Mouse (Mus musculus): Measurements from ENCODE around the gene Myo7a. TPM values are rescaled to one million over a fixed set of nuclear protein-coding genes. Genes with fewer than 3 reads are reported as not detected.

Myo7a gene
- polyA plus RNA-seq, 1 experiment from 2014 or later: 24.0 TPM

DNA sequence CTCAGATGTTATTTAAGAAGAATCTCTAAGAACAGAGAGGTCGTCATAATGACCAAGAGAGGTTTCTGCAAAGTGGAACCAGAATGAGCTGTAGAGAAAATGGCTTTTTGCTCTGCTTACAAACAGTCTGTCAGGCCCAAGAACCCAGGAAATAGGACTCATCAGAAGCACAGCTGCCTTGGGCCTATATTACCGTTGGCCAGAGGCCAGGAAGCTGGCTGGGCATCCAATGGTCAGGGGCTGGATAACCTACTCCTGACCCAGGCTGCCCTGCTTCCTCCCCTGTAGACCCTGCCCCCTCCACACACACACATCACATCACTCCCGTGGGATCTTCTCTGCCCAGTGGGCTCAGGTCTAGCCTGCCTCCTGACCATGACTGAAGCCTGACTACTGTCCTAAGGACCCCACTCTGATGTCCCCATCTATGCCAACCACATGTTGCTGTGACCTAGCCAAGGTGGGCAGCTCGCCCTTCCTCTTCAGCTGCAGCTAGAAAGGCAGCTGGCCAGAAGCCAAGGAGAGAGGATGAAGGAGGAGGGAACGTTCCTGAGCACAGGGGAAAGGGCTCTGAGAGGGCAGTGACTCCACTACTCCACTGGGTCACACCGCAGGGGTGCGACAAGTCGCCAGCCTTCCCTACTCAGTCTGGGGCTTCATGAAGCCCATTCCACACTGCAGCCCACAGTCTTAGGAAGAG lies 40.9 kb upstream of the Myo7a start:
- Histone ChIP-seq H3K9ac (ENCODE audit: low read depth, low read length) (no peak overlapping the region), H3K4me2 (replicated peaks; ENCODE audit: low read depth) (no peak overlapping the region), H3K36me3 (ENCODE audit: control insufficient read depth, insufficient read depth) (no peaks in the 10 kb centered on the region), H3K4me1 (replicated peaks; ENCODE audit: control insufficient read depth, insufficient read depth, low read length) (no peaks in the 10 kb centered on the region; the same call in 1 of the 2 replicates), H3K9me3 (ENCODE audit: control insufficient read depth) (no peaks in the 10 kb centered on the region), H3K4me3 (ENCODE audit: low read depth, low read length) (no peak overlapping the region), H3K27me3 (replicated peaks; ENCODE audit: control insufficient read depth, insufficient read depth, low read length) (no peaks in the 10 kb centered on the region), H3K27ac (ENCODE audit: low read depth, low read length) (0 out of 2 replicates have a peak overlapping the region, but pooled peaks have one; percentile 10)
- no peak for ATAC-seq
- WGBS: 47% methylated on average over 8 of the region's 8 CpGs
- no peak for TF ChIP-seq CTCF (IDR thresholded peaks at IDR 0.05; ENCODE audit: low read depth)

DNA sequence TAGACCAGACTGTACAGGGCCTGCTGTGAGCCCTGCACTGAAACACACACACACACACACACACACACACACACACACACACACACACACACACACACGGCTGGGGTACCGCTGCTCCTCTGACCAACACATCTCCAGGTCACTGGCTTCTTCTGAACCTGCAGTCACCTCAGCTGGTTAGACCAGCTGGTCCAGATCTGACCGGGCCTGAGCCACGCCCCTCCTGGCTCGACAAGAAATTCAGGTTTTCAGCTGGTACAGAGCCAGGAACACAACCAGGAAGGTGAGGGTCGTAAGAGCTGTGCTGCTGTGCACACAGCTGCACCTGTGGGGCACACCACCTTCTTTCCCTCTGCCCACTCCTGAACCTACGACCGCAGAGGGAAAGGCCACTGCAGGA lies 39.2 kb upstream of the Myo7a start:
- 17% methylated on average over 8 of the region's 8 CpGs for WGBS
- no peak overlapping the region; the same call in 1 of the 2 replicates for H3K4me2 ChIP-seq (replicated peaks; ENCODE audit: low read depth)
- no peaks in the 10 kb centered on the region for H3K27me3 ChIP-seq (replicated peaks; ENCODE audit: control insufficient read depth, insufficient read depth, low read length)
- no peaks in the 10 kb centered on the region for H3K9me3 ChIP-seq (ENCODE audit: control insufficient read depth)
- peak; percentile 36; the same call in 1 of the 2 replicates for ATAC-seq
- no peak overlapping the region for H3K4me3 ChIP-seq (ENCODE audit: low read depth, low read length)
- no peak for TF ChIP-seq CTCF (IDR thresholded peaks at IDR 0.05; ENCODE audit: low read depth)
- no peak overlapping the region for H3K27ac ChIP-seq (ENCODE audit: low read depth, low read length)
- H3K9ac ChIP-seq (ENCODE audit: low read depth, low read length): no peak overlapping the region
- H3K36me3 ChIP-seq (ENCODE audit: control insufficient read depth, insufficient read depth): no peaks in the 10 kb centered on the region
- no peaks in the 10 kb centered on the region; the same call in 1 of the 2 replicates for H3K4me1 ChIP-seq (replicated peaks; ENCODE audit: control insufficient read depth, insufficient read depth, low read length)

DNA sequence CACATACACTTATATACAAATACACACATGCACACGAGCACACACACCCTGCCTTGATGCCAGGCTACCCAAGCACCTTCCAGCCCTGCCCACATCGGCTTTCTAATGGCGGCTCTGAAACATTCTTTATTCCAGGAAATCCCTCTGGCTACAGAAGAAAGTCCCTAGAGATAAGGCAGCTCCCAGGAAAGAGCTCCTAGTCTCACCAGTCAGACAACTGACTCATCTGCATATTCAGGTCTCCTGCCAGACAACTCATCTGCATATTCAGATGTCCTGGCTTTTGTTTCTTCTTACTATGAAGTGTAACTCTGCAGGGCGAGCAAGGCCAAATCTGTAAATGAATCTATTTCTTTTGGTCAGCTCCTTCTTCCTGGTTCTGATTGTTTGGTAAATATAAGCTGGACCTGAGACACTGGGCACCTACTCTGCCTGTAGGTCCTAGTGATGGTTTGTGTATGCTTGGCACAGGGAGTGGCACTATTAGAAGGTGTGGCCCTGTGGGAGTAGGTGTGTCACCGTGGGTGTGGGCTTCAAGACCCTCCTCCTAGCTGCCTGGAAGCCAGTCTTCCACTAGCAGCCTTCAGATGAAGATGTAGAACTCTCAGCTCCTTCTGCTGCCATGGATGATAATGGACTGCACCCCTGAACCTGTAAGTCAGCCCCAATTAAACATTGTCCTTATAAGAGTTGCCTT lies 38.5 kb upstream of the Myo7a start:
- no peaks in the 10 kb centered on the region for H3K9me3 ChIP-seq (ENCODE audit: control insufficient read depth)
- H3K4me1 ChIP-seq (replicated peaks; ENCODE audit: control insufficient read depth, insufficient read depth, low read length): no peaks in the 10 kb centered on the region; the same call in 1 of the 2 replicates
- no peaks in the 10 kb centered on the region for H3K36me3 ChIP-seq (ENCODE audit: control insufficient read depth, insufficient read depth)
- no peaks in the 10 kb centered on the region for H3K27me3 ChIP-seq (replicated peaks; ENCODE audit: control insufficient read depth, insufficient read depth, low read length)
- no peak for ATAC-seq
- WGBS: 42% methylated on average over 5 of the region's 5 CpGs
- no peak overlapping the region for H3K9ac ChIP-seq (ENCODE audit: low read depth, low read length)
- no peak for TF ChIP-seq CTCF (IDR thresholded peaks at IDR 0.05; ENCODE audit: low read depth)
- no peak overlapping the region for H3K4me3 ChIP-seq (ENCODE audit: low read depth, low read length)
- H3K27ac ChIP-seq (ENCODE audit: low read depth, low read length): no peak overlapping the region
- H3K4me2 ChIP-seq (replicated peaks; ENCODE audit: low read depth): no peak overlapping the region

DNA sequence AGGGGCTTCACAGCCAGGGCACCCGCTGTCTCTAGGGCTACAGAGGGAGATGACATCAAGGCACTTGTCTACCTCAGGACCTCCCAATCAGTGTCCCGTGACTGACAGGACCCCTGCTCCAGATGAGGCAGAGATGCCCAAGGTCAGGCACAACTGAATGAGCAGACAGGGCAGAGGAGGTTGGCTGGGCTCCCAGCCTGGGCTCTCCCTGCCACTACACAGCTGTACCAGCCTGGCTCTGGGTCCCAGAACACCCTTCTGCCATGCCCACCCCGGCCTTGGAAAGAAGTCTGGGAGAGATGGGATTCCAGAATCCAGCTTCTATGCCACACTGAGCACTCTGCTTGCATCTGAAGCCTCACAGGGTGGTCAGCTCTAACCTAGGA lies 36.9 kb upstream of the Myo7a start:
- Histone ChIP-seq H3K27me3 (replicated peaks; ENCODE audit: control insufficient read depth, insufficient read depth, low read length) (no peaks in the 10 kb centered on the region), H3K9ac (ENCODE audit: low read depth, low read length) (no peak overlapping the region), H3K27ac (ENCODE audit: low read depth, low read length) (no peak overlapping the region), H3K4me3 (ENCODE audit: low read depth, low read length) (no peak overlapping the region), H3K4me1 (replicated peaks; ENCODE audit: control insufficient read depth, insufficient read depth, low read length) (no peaks in the 10 kb centered on the region; the same call in 1 of the 2 replicates), H3K36me3 (ENCODE audit: control insufficient read depth, insufficient read depth) (0 out of 2 replicates have a peak, but pooled peaks cover 4% of the 10 kb centered on the region), H3K9me3 (ENCODE audit: control insufficient read depth) (no peaks in the 10 kb centered on the region), H3K4me2 (replicated peaks; ENCODE audit: low read depth) (no peak overlapping the region)
- WGBS: 68% methylated on average over 3 of the region's 3 CpGs
- ATAC-seq: no peak
- no peak for TF ChIP-seq CTCF (IDR thresholded peaks at IDR 0.05; ENCODE audit: low read depth)

DNA sequence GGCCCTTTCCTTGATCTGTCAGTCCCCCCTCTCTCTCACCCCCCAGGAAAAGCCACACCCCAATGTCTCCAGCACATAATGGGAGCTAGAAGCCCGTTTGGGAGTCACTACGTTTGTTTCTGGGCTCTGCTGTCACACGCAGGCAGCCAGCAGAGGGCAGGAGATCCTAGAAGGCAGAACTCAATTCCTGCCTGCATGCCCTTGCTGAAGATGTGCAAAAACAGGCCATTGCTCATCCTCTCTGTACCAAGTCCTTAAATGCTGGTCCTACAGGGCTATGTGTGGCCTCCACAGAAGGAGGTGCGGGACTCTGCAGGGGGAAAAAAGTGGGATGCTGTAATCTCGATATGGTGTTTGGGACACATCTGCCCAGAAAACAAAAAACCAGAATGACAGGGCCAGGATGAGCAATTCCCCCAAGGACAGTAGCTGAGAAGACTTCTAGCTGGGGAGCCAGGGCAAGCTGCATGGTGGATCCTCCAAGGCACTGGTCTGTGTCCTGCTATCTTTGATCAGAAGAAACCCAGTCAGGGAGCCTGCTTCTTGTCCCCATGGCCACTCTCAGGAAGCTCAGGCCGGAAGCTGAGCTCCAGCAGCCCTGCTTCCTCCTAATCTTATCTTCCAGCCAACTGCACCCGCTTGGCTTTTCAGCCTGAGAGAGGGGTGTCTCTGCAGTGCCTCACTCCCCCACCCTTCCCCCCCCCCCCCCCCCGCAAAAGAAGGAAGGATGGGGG lies 36.4 kb upstream of the Myo7a start:
- H3K27me3 ChIP-seq (replicated peaks; ENCODE audit: control insufficient read depth, insufficient read depth, low read length): no peaks in the 10 kb centered on the region
- no peak for ATAC-seq
- 33% methylated on average over 7 of the region's 8 CpGs for WGBS
- no peak overlapping the region for H3K9ac ChIP-seq (ENCODE audit: low read depth, low read length)
- H3K4me1 ChIP-seq (replicated peaks; ENCODE audit: control insufficient read depth, insufficient read depth, low read length): no peaks in the 10 kb centered on the region; the same call in 1 of the 2 replicates
- no peak overlapping the region for H3K4me2 ChIP-seq (replicated peaks; ENCODE audit: low read depth)
- H3K36me3 ChIP-seq (ENCODE audit: control insufficient read depth, insufficient read depth): 0 out of 2 replicates have a peak, but pooled peaks cover 4% of the 10 kb centered on the region
- no peaks in the 10 kb centered on the region for H3K9me3 ChIP-seq (ENCODE audit: control insufficient read depth)
- peak; percentile 93 for TF ChIP-seq CTCF (IDR thresholded peaks at IDR 0.05; ENCODE audit: low read depth)
- H3K27ac ChIP-seq (ENCODE audit: low read depth, low read length): no peak overlapping the region
- H3K4me3 ChIP-seq (ENCODE audit: low read depth, low read length): no peak overlapping the region

DNA sequence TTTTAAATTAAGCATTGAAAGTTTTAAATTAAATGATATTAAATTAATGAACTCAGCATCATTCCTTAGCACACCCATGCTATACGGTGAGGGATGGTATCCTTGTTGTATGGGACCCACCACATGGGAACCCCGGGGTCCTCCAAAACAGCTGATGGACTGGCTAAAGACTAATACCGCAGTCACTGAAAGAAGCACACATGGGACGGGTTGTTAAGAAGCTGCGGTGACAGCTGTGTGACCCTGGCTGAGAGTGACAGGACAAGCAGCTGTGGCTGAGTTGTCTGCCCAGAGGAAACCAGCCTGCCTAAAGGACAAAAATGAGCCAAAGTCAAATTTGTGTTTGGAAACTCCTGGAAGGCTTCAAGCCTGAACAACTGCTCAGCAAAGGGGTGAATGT lies 34.6 kb upstream of the Myo7a start:
- no peak overlapping the region for H3K4me3 ChIP-seq (ENCODE audit: low read depth, low read length)
- H3K4me2 ChIP-seq (replicated peaks; ENCODE audit: low read depth): no peak overlapping the region
- H3K36me3 ChIP-seq (ENCODE audit: control insufficient read depth, insufficient read depth): 0 out of 2 replicates have a peak, but pooled peaks cover 4% of the 10 kb centered on the region
- H3K27me3 ChIP-seq (replicated peaks; ENCODE audit: control insufficient read depth, insufficient read depth, low read length): no peaks in the 10 kb centered on the region
- H3K4me1 ChIP-seq (replicated peaks; ENCODE audit: control insufficient read depth, insufficient read depth, low read length): no peaks in the 10 kb centered on the region; the same call in 1 of the 2 replicates
- no peak for TF ChIP-seq CTCF (IDR thresholded peaks at IDR 0.05; ENCODE audit: low read depth)
- H3K9me3 ChIP-seq (ENCODE audit: control insufficient read depth): no peaks in the 10 kb centered on the region
- no peak overlapping the region for H3K9ac ChIP-seq (ENCODE audit: low read depth, low read length)
- no peak overlapping the region for H3K27ac ChIP-seq (ENCODE audit: low read depth, low read length)
- ATAC-seq: no peak
- 91% methylated on average over 5 of the region's 5 CpGs for WGBS
